Mouse (Mus musculus): Measurements from ENCODE around the gene Gjc2. TPM values are rescaled to one million over a fixed set of nuclear protein-coding genes. Genes with fewer than 3 reads are reported as not detected.

Gene Gjc2
- polyA plus RNA-seq, 1 experiment from 2014 or later: 0.23 TPM

DNA sequence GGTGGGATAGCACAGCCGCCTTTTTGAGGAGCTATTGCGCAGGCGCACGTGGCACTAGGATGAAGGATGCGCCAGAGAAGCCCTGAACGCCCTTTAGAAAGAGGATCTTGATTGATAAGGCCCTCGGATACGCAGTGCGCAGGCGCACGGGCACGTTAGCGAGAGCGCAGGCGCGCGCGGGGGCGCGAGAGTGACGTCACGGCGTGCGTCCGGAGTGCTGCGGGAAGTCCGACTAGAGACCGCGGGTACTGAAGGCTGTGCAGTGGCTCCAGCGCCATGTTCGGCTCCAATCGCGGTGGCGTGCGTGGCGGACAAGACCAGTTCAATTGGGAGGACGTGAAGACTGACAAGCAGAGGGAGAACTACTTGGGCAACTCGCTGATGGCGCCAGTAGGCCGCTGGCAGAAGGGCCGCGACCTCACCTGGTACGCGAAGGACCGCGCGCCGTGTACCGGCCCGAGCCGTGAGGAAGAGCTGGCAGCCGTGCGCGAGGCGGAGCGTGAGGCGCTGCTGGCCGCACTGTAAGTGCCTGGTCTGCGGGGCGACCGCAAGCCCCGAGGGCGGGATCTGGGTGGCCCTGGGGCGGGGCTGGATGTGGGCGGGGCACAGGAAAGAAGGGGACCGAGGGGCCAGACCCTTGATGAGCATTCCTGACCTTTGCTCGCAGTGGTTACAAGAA is 25.3 kb upstream of the Gjc2 start, which contains the start of gene 2310033P09Rik:
2310033P09Rik (plus strand) TSS at position 169 of the 679 bp plus-strand sequence.
- Histone ChIP-seq H3K4me2 (ENCODE audit: low read length) (peak within 1 kb of the TSS; percentile 75), H3K27me3 (ENCODE audit: control insufficient read depth, insufficient read depth, low read length) (no peaks in the 10 kb centered on the region), H3K4me3 (ENCODE audit: control insufficient read depth in 1 of 2, insufficient read depth in 1 of 2, low read depth in 1 of 2, low read length in 2 of 2) (peak within 1 kb of the TSS; percentile 75 to 79), H3K9me3 (ENCODE audit: control insufficient read depth, low read length) (no peaks in the 10 kb centered on the region), H3K36me3 (ENCODE audit: control insufficient read depth, insufficient read depth, low read length) (peaks cover 76% of the 10 kb centered on the region), H3K9ac (ENCODE audit: low read length) (peak within 1 kb of the TSS; percentile 90), H3K4me1 (ENCODE audit: control insufficient read depth in 2 of 2, insufficient read depth in 2 of 2, low read length in 2 of 2) (peaks cover 2 to 18% of the 10 kb centered on the region in 2 experiments; a peak in 3 of 4 replicates), H3K27ac (replicated peaks in 1 of 2; ENCODE audit: control insufficient read depth in 1 of 2, insufficient read depth in 1 of 2, low read depth in 2 of 2, low read length in 2 of 2) (peak within 1 kb of the TSS; percentile 88 to 93)
- peak; percentile 76 for ATAC-seq (ENCODE audit: insufficient number of reproducible peaks, insufficient read depth, low FRiP score, low read depth)
- under 1% methylated on average over 67 of the region's 67 CpGs for WGBS

DNA sequence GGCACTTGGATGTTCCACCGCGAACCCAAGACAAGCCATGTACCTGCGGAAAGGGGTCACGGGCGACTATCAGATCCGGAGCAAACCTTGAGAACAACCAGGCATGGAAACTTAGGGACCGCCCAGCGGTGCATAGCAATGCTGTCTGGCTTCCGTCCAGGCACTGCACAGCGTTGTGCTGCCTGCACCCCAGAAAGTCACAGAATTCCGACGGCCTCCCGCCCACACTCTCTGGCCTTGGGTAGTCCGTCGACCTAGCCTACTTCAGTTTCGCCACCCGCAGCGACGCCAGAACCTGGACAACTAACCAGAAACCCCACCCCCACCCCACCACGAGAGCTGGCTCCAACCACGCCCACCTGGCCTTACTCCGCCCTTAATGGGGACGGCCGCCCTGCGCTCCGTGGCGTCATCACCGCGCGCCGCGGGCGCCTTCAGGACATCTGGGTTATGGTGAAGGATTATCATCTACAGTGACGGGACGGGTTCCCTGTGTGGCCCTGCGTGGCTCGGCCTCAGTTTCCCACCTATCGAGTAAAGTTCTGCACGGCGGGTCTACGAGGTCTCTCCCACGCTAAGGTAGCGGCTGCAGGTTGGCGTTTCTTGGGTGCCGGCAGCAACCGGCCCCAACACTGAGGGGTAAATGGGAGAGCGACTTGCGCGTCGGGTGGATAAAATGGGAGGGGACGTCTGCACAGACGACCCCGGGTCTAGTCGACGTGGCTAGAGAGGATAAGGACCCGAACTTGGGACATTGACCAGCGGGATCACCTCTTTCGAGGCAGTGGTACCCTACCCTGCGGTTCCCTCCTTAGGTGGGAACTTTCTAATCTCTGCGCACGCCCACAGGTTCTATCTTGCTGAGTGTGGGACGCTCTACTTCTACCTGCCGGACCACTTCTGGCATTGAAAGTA is 19.3 kb upstream of the Gjc2 start, which contains the start of gene Mrpl55:
Mrpl55 (plus strand) TSS at position 406 of the 915 bp plus-strand sequence.
- no peaks in the 10 kb centered on the region for H3K9me3 ChIP-seq (ENCODE audit: control insufficient read depth, low read length)
- under 1% methylated on average over 63 of the region's 63 CpGs for WGBS
- peak within 1 kb of the TSS; percentile 83 to 86 for H3K4me3 ChIP-seq (ENCODE audit: control insufficient read depth in 1 of 2, insufficient read depth in 1 of 2, low read depth in 1 of 2, low read length in 2 of 2)
- peak within 1 kb of the TSS; percentile 74 to 91 for H3K27ac ChIP-seq (replicated peaks in 1 of 2; ENCODE audit: control insufficient read depth in 1 of 2, insufficient read depth in 1 of 2, low read depth in 2 of 2, low read length in 2 of 2)
- peak within 1 kb of the TSS; percentile 87 for H3K9ac ChIP-seq (ENCODE audit: low read length)
- peak within 1 kb of the TSS; percentile 95 for H3K4me2 ChIP-seq (ENCODE audit: low read length)
- ATAC-seq (ENCODE audit: insufficient number of reproducible peaks, insufficient read depth, low FRiP score, low read depth): peak; percentile 83
- peaks cover 46% of the 10 kb centered on the region for H3K36me3 ChIP-seq (ENCODE audit: control insufficient read depth, insufficient read depth, low read length)
- no peaks in the 10 kb centered on the region for H3K27me3 ChIP-seq (ENCODE audit: control insufficient read depth, insufficient read depth, low read length)
- H3K4me1 ChIP-seq (ENCODE audit: control insufficient read depth in 2 of 2, insufficient read depth in 2 of 2, low read length in 2 of 2): peaks cover 6 to 12% of the 10 kb centered on the region in 2 experiments

DNA sequence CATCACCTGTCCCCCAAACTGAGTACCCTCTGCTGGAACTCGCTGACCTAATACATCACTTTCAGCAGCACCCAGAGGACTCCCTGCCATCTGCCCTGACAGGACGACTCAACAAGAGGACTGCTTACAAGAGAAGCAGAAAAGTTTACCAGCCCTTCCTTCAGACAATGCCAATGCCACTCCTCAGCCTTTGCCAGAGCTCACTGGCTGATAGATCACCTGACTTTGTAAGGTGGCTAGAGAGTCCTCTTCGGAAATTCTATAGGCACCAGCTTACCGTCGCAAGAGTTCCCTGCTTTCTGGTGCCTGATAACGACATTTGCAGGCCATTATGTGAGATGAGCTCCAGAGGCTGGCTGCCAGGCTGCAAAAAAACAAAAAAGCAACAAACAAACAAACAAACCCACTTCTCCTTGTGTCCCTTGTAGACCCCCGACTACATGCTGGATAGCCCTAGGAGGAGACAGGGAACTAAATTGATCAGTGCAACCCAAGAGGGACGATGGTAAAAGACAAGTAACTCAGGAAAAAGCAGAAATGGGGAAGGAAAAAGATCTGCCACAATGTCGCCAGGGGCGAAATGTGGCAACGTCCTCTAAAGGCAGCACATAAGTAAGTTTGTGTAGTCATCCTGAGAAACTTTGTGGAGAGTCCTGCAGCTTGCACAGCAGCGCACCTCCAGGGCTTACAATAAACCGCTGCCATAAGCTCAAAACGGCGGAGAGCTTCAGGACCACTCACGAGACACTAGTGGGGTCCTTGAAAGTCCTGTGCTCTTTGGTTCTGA is 18.4 kb upstream of the Gjc2 start:
- peak; percentile 11; the same call in 1 of the 2 replicates for ATAC-seq (ENCODE audit: insufficient number of reproducible peaks, insufficient read depth, low FRiP score, low read depth)
- peak overlapping the region; percentile 95 for H3K4me2 ChIP-seq (ENCODE audit: low read length)
- H3K4me3 ChIP-seq (ENCODE audit: control insufficient read depth in 1 of 2, insufficient read depth in 1 of 2, low read depth in 1 of 2, low read length in 2 of 2): peak overlapping the region; percentile 83 to 86
- H3K27me3 ChIP-seq (ENCODE audit: control insufficient read depth, insufficient read depth, low read length): no peaks in the 10 kb centered on the region
- no peaks in the 10 kb centered on the region for H3K9me3 ChIP-seq (ENCODE audit: control insufficient read depth, low read length)
- peak overlapping the region; percentile 74 to 91 for H3K27ac ChIP-seq (replicated peaks in 1 of 2; ENCODE audit: control insufficient read depth in 1 of 2, insufficient read depth in 1 of 2, low read depth in 2 of 2, low read length in 2 of 2)
- WGBS: 25% methylated on average over 16 of the region's 16 CpGs
- peak overlapping the region; percentile 87 for H3K9ac ChIP-seq (ENCODE audit: low read length)
- peaks cover 6 to 12% of the 10 kb centered on the region in 2 experiments for H3K4me1 ChIP-seq (ENCODE audit: control insufficient read depth in 2 of 2, insufficient read depth in 2 of 2, low read length in 2 of 2)
- H3K36me3 ChIP-seq (ENCODE audit: control insufficient read depth, insufficient read depth, low read length): peaks cover 37% of the 10 kb centered on the region

DNA sequence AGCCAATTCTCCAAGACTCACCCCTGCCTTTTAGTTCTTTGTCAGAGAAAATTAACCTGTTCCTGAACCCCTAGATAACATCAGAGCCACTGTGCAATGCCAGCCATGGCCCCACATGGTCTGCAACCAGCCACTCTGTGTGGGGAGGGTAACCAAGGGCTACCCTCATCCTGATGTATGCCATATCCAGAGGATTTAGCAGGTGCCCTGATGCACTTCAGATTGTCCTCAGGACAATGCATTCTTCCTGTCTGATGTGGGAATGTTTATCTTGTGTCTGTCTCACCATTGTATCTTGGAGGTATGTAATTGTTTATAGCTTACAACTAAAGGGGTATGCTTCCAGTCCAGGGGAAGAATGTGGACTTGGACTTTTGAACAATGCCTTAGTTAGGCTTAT is 13.2 kb upstream of the Gjc2 start:
- H3K36me3 ChIP-seq (ENCODE audit: control insufficient read depth, insufficient read depth, low read length): peaks cover 9% of the 10 kb centered on the region; the same call in 1 of the 2 replicates
- no peak overlapping the region for H3K27ac ChIP-seq (replicated peaks in 1 of 2; ENCODE audit: control insufficient read depth in 1 of 2, insufficient read depth in 1 of 2, low read depth in 2 of 2, low read length in 2 of 2)
- H3K4me3 ChIP-seq (ENCODE audit: control insufficient read depth in 1 of 2, insufficient read depth in 1 of 2, low read depth in 1 of 2, low read length in 2 of 2): no peak overlapping the region
- no peaks in the 10 kb centered on the region for H3K9me3 ChIP-seq (ENCODE audit: control insufficient read depth, low read length)
- H3K4me2 ChIP-seq (ENCODE audit: low read length): no peak overlapping the region
- H3K4me1 ChIP-seq (ENCODE audit: control insufficient read depth in 2 of 2, insufficient read depth in 2 of 2, low read length in 2 of 2): peaks cover 2 to 3% of the 10 kb centered on the region in 2 experiments
- H3K27me3 ChIP-seq (ENCODE audit: control insufficient read depth, insufficient read depth, low read length): no peaks in the 10 kb centered on the region
- no peak overlapping the region for H3K9ac ChIP-seq (ENCODE audit: low read length)
- no peak for ATAC-seq (ENCODE audit: insufficient number of reproducible peaks, insufficient read depth, low FRiP score, low read depth)

DNA sequence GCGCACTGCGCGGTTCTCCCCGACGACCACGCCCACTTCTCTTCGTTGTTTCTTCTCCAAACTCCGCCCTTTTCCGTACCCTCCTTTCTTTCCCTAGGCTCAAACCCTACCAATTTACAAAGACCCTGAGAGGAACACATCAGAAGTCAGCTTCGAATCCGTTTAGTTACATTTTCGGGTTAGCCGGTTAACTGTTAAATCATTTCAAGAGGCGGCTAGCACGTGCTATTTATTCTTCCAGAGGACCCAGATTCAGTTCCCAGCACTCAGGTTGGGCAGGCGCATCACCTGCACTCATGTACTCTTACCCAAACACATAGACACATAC is 9.0 kb upstream of the Gjc2 start, which contains the start of gene Guk1:
Guk1 (minus strand) TSS at position 154 of the 328 bp plus-strand sequence.
- no peaks in the 10 kb centered on the region for H3K27me3 ChIP-seq (ENCODE audit: control insufficient read depth, insufficient read depth, low read length)
- H3K9ac ChIP-seq (ENCODE audit: low read length): peak within 1 kb of the TSS; percentile 86
- H3K9me3 ChIP-seq (ENCODE audit: control insufficient read depth, low read length): no peaks in the 10 kb centered on the region
- peak within 1 kb of the TSS; percentile 64 to 68 for H3K4me3 ChIP-seq (ENCODE audit: control insufficient read depth in 1 of 2, insufficient read depth in 1 of 2, low read depth in 1 of 2, low read length in 2 of 2)
- H3K36me3 ChIP-seq (ENCODE audit: control insufficient read depth, insufficient read depth, low read length): 0 out of 2 replicates have a peak, but pooled peaks cover under 1% of the 10 kb centered on the region
- H3K4me1 ChIP-seq (ENCODE audit: control insufficient read depth in 2 of 2, insufficient read depth in 2 of 2, low read length in 2 of 2): peaks cover 0 to 4% of the 10 kb centered on the region in 2 experiments; a peak in 1 of 4 replicates
- peak within 1 kb of the TSS; percentile 84 to 91 for H3K27ac ChIP-seq (replicated peaks in 1 of 2; ENCODE audit: control insufficient read depth in 1 of 2, insufficient read depth in 1 of 2, low read depth in 2 of 2, low read length in 2 of 2)
- WGBS: 6% methylated on average over 16 of the region's 16 CpGs
- peak within 1 kb of the TSS; percentile 83 for H3K4me2 ChIP-seq (ENCODE audit: low read length)
- peak; percentile 1; the same call in 1 of the 2 replicates for ATAC-seq (ENCODE audit: insufficient number of reproducible peaks, insufficient read depth, low FRiP score, low read depth)

DNA sequence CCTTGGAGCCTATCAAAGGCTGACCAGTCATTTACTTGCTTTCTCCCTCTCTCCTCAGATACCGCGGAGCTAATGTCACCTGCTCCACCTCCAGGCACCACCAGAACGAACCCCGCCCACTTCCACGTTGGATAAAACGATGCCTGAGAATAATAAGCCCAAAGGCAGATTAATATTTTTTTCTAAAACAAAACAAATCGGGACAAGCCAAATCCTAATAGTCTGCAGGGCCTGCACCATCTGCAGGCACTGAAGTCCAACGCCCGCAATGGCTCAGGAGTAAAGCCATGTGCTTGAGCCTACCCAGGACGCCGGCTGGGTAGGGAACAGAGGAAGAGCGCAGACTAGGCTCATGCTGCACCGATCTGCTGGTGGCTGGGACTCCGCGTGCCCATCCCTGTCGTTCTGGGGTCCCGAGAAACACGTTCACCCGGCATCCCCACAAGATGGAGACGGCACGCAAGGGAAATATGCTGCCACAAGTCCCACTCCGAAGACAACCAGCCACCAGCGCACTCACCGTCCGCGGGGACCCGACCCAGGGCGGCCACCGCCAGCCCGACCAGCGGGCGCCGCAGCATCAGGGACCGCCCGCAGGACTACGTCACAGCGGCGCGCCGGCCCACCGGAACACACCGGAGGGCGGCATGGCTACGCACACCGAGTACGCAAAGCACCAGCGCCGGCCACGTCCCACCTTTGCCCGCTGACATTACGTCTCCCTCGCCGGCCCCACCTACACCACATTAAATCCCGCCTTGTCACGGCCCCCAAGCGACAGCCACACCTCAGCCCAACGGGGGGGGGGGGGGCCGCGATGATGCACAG is 8.4 kb upstream of the Gjc2 start:
- peak; percentile 93 for ATAC-seq (ENCODE audit: insufficient number of reproducible peaks, insufficient read depth, low FRiP score, low read depth)
- H3K4me1 ChIP-seq (ENCODE audit: control insufficient read depth in 2 of 2, insufficient read depth in 2 of 2, low read length in 2 of 2): peaks cover 0 to 4% of the 10 kb centered on the region in 2 experiments; a peak in 1 of 4 replicates
- WGBS: under 1% methylated on average over 57 of the region's 59 CpGs

More for the DNA sequence above, 8.4 kb upstream of the Gjc2 start:
- H3K27me3 ChIP-seq (ENCODE audit: control insufficient read depth, insufficient read depth, low read length): no peaks in the 10 kb centered on the region
- H3K36me3 ChIP-seq (ENCODE audit: control insufficient read depth, insufficient read depth, low read length): peaks cover 6% of the 10 kb centered on the region; the same call in 1 of the 2 replicates
- H3K9me3 ChIP-seq (ENCODE audit: control insufficient read depth, low read length): no peaks in the 10 kb centered on the region
- H3K4me2 ChIP-seq (ENCODE audit: low read length): peak overlapping the region; percentile 83
- peak overlapping the region; percentile 84 to 91 for H3K27ac ChIP-seq (replicated peaks in 1 of 2; ENCODE audit: control insufficient read depth in 1 of 2, insufficient read depth in 1 of 2, low read depth in 2 of 2, low read length in 2 of 2)
- peak overlapping the region; percentile 86 for H3K9ac ChIP-seq (ENCODE audit: low read length)
- peak overlapping the region; percentile 64 to 68 for H3K4me3 ChIP-seq (ENCODE audit: control insufficient read depth in 1 of 2, insufficient read depth in 1 of 2, low read depth in 1 of 2, low read length in 2 of 2)
